Mouse (Mus musculus): ENCODE measurements around the gene Ell. TPM values are rescaled to one million over a fixed set of nuclear protein-coding genes. Genes with fewer than 3 reads are reported as not detected.
"Not testable (repeated sequence)": the region's sequence is repeated elsewhere in the genome, so short reads cannot be mapped to it uniquely, and the experiment has no call there.

The Ell gene
- polyA plus RNA-seq, 1 experiment from 2014 or later: 19.9 TPM

DNA sequence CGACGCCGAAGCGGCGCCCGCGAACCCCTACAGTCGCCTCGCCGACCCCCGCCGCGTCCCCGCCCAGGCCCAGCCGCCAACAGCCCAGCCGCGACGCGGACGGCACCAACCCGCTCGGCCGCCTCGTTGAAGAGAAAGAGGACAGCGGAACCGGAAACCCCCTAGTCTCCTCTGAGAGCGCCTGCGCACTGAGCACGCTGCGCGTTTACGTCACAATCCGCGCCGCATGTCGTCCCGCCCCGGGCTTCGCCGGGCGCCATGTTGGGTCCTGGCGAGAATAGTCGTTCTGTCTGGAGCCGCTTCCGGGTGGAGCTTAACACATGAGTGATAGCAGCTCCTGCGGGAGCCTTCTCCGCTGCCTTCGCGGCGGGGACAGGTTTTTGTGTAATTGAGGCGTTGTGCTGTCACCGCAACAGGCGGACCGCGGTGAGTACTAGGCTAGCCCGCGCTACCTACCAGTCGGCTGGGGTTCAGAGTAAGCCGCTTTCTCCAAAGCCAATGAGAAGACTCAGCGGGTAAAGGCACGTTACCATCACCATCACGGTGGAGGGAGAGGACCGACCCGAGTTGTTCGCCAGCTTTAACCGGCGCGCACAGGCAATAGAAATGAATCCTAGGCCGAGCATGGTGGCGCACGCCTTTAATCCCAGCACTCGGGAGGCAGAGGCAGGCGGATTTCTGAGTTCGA lies 28.9 kb upstream of the Ell start, which contains the start of gene Uba52:
TSS of gene Uba52 (minus strand) at position 574 of the 688 bp plus-strand sequence.
- Histone ChIP-seq H3K9ac (peak within 1 kb of the TSS; percentile 88), H3K4me2 (peak within 1 kb of the TSS; percentile 95), H3K36me3 (replicated peaks) (peaks cover 8% of the 10 kb centered on the region; the same call in 1 of the 2 replicates), H3K4me1 (peaks cover 33% of the 10 kb centered on the region), H3K27me3 (replicated peaks) (no peaks in the 10 kb centered on the region), H3K27ac (peak within 1 kb of the TSS; percentile 97), H3K4me3 (peak within 1 kb of the TSS; percentile 88), H3K9me3 (no peaks in the 10 kb centered on the region)
- 1% methylated on average over 74 of the region's 74 CpGs for WGBS
- peak; percentile 86 for ATAC-seq (replicated peaks)

DNA sequence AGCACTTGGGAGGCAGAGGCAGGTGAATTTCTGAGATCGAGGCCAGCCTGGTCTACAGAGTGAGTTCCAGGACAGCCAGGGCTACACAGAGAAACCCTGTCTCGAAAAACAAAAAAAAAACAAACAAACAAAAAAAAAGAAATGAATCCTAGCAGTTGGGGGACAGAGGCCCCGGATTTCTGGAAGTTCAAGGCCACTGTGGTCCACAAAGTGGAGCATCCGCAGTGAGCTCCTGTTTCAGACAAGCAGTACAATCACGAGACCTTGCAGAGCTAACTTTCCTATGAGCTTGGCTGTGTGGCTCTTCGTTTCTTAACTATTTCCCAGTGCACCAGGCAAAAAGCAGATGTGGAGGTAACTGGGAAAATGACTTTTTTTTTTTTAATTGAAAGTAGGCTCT lies 28.1 kb upstream of the Ell start:
- not testable (repeated sequence) for H3K9ac ChIP-seq; H3K9me3 ChIP-seq; H3K27me3 ChIP-seq (replicated peaks); ATAC-seq (replicated peaks); H3K36me3 ChIP-seq (replicated peaks)
- Histone ChIP-seq H3K4me2 (peak overlapping the region; percentile 95), H3K4me1 (peaks cover 27% of the 10 kb centered on the region), H3K27ac (peak overlapping the region; percentile 97), H3K4me3 (peak overlapping the region; percentile 88)
- WGBS: 91% methylated on average over 6 of the region's 6 CpGs

DNA sequence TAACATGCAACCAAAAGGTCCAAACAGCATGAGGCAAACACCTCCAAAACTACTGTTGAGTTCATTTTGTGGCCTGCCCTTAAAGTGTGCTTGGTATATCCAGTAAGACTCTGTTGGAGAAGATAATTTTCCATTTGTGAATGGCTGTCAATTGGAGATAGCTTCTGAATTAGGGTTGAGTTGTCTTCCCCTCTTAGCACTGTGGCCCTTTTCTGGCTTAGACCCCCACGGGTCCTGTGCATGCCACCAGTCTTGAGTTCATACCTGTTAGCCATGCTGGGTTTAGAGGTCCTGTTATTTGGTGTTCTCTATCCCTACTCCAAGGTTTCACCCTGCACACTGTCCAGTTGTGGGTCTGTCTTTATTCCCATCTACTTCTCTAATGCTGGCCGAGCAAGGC lies 27.5 kb upstream of the Ell start:
- H3K9me3 ChIP-seq: no peaks in the 10 kb centered on the region
- no peaks in the 10 kb centered on the region for H3K27me3 ChIP-seq (replicated peaks)
- H3K9ac ChIP-seq: no peak overlapping the region
- no peak overlapping the region for H3K4me3 ChIP-seq
- H3K36me3 ChIP-seq (replicated peaks): peaks cover 8% of the 10 kb centered on the region; the same call in 1 of the 2 replicates
- no peak overlapping the region for H3K27ac ChIP-seq
- whole genome bisulfite sequencing: 92% methylated on average over 2 of the region's 2 CpGs
- no peak overlapping the region for H3K4me2 ChIP-seq
- ATAC-seq (replicated peaks): no peak
- H3K4me1 ChIP-seq: peaks cover 25% of the 10 kb centered on the region

DNA sequence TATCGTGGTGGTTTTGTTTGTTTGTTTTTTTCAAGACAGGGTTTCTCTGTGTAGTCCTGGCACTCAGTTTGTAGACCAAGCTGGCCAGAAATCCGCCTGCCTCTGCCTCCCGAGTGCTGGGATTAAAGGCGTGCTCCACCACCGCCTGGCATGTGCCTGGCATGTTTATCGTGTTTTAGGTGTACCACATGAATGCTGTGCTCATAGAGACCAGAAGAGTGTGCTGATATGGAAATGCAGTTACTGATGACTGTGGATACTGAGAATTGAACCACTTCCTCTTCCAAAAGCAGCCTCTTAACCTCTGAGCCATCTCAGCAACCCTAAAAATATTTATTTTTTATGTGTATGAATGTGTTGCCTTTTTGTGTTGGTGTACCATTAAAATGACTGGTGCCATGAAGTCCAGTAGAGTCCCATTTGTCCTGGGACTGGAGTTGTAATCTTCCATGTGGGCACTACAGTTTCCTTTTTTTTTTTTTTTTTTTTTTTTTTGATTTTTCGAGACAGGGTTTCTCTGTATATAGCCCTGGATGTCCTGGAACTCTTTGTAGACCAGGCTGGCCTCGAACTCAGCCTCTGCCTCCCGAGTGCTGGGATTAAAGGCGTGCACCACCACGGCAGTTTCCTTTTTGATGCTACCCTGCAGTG lies 26.9 kb upstream of the Ell start:
- no peaks in the 10 kb centered on the region for H3K9me3 ChIP-seq
- H3K4me3 ChIP-seq: no peak overlapping the region
- no peak overlapping the region for H3K9ac ChIP-seq
- peaks cover 22% of the 10 kb centered on the region for H3K4me1 ChIP-seq
- no peak for ATAC-seq (replicated peaks)
- peaks cover 7% of the 10 kb centered on the region; the same call in 1 of the 2 replicates for H3K36me3 ChIP-seq (replicated peaks)
- WGBS: 90% methylated on average over 11 of the region's 11 CpGs
- no peak overlapping the region for H3K27ac ChIP-seq
- no peaks in the 10 kb centered on the region for H3K27me3 ChIP-seq (replicated peaks)
- H3K4me2 ChIP-seq: no peak overlapping the region

DNA sequence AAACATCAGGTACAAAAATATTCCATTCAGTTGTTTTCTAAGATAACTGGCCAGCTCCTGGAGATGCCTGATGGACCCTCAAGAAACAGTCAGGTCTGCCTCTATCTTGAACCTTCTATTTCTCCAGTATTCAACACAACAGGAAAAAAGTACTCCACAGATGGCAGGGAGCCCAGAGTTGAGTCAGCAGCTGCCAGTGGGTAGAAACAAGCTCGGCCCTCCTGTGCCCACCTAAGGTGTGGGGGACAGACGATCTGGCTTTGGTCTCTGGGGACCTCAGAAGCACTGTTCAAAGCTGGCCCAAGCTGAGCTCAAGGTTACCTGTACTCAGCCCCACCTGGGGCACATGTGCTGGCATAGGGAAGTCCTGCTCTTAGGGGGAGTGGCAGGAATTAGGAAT lies 25.8 kb upstream of the Ell start:
- no peak for ATAC-seq (replicated peaks)
- WGBS: 83% methylated on average over 2 of the region's 2 CpGs

DNA sequence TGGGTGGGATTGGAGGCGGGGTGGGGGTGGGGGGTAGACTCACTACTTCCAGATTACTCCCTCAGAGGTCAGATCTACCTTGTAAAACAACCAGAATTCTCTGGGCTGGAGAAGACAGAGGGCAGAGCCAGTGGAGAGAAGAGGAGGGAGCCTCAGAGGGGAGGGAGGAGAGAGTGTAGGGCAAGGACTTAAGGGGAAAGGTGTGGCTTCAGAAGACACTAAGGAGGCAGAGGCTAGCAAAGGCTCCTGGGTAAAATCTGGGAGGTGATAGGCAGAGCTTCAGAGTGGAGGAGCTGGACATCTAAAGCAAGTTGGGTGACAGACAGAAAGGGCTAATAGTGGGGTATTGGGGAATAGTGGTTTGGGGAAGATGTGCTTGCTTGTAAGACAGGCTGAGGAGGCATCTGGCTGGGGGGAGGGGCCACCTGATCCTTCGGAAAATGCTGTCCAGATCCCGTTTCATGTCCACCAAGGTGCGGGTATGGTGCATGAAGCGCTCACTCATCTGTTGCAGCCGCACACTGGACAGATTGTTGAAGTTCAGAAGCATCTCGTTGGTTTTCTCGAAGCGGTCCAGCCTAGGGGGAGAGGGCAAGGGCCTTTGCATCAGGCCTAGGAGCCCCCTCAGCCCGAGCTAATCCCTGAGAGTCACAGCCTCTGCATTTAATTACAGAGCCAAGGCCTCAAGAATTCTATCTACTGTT lies 21.2 kb upstream of the Ell start:
- ATAC-seq (replicated peaks): no peak
- no peaks in the 10 kb centered on the region for H3K36me3 ChIP-seq (replicated peaks)
- no peaks in the 10 kb centered on the region for H3K27me3 ChIP-seq (replicated peaks)
- no peak overlapping the region for H3K9ac ChIP-seq
- H3K4me1 ChIP-seq: peaks cover 9% of the 10 kb centered on the region
- no peak overlapping the region for H3K4me2 ChIP-seq
- no peak overlapping the region for H3K27ac ChIP-seq
- 70% methylated on average over 10 of the region's 10 CpGs for WGBS
- no peak overlapping the region for H3K4me3 ChIP-seq
- no peaks in the 10 kb centered on the region for H3K9me3 ChIP-seq

More for the DNA sequence above, 25.8 kb upstream of the Ell start:
- no peak overlapping the region for H3K4me2 ChIP-seq
- H3K27ac ChIP-seq: no peak overlapping the region
- H3K36me3 ChIP-seq (replicated peaks): no peaks in the 10 kb centered on the region
- H3K9ac ChIP-seq: no peak overlapping the region
- peaks cover 20% of the 10 kb centered on the region for H3K4me1 ChIP-seq
- no peak overlapping the region for H3K4me3 ChIP-seq
- no peaks in the 10 kb centered on the region for H3K9me3 ChIP-seq
- no peaks in the 10 kb centered on the region for H3K27me3 ChIP-seq (replicated peaks)

DNA sequence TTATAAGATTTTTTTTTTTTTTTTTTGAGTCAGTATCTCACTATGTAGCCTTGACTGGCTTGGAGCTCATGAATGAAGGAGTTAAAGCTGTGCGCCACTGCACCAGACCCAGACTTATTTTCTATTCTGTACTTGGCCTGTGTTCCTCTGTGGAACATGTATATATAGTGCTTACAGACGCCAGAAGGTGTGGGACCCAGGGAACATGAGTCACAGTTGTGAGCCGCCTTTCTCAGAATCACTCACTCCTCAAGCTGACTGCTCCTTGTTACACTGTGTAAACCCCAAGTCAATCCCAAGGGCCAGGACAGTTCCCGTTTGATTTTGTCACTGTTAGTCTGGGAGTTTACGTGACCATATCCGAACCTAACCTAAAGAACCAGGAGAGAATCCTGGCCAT lies 20.2 kb upstream of the Ell start:
- no peaks in the 10 kb centered on the region for H3K36me3 ChIP-seq (replicated peaks)
- no peak overlapping the region for H3K4me2 ChIP-seq
- no peak overlapping the region for H3K27ac ChIP-seq
- no peak overlapping the region for H3K4me3 ChIP-seq
- peaks cover 15% of the 10 kb centered on the region for H3K4me1 ChIP-seq
- no peaks in the 10 kb centered on the region for H3K27me3 ChIP-seq (replicated peaks)
- no peak overlapping the region for H3K9ac ChIP-seq
- no peaks in the 10 kb centered on the region for H3K9me3 ChIP-seq
- ATAC-seq (replicated peaks): no peak
- WGBS: 95% methylated on average over 6 of the region's 6 CpGs

DNA sequence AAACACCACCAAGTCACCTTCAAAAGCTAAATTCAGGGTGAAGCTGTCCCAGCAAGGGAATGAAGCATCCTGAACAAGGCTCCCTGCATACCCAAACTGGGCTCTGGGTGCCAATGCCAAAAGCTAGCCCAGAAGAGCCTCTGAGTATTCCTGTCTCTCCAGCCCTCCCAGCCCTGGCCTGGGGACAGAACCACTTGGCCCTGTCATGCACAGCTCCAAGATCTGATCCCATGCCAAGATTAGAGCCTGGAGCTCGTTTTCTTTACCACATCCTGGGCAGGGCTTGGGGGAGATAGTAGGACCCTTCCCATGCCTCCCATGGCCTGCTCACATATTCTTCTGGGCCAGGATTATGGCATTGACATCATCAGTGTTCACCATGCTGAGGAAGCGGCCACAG lies 19.7 kb upstream of the Ell start:
- no peak overlapping the region for H3K27ac ChIP-seq
- H3K4me1 ChIP-seq: peaks cover 15% of the 10 kb centered on the region
- WGBS: 68% methylated on average over 2 of the region's 2 CpGs
- H3K36me3 ChIP-seq (replicated peaks): no peaks in the 10 kb centered on the region
- no peak for ATAC-seq (replicated peaks)
- H3K9me3 ChIP-seq: no peaks in the 10 kb centered on the region
- no peak overlapping the region for H3K9ac ChIP-seq
- no peak overlapping the region for H3K4me2 ChIP-seq
- H3K4me3 ChIP-seq: no peak overlapping the region
- H3K27me3 ChIP-seq (replicated peaks): no peaks in the 10 kb centered on the region

DNA sequence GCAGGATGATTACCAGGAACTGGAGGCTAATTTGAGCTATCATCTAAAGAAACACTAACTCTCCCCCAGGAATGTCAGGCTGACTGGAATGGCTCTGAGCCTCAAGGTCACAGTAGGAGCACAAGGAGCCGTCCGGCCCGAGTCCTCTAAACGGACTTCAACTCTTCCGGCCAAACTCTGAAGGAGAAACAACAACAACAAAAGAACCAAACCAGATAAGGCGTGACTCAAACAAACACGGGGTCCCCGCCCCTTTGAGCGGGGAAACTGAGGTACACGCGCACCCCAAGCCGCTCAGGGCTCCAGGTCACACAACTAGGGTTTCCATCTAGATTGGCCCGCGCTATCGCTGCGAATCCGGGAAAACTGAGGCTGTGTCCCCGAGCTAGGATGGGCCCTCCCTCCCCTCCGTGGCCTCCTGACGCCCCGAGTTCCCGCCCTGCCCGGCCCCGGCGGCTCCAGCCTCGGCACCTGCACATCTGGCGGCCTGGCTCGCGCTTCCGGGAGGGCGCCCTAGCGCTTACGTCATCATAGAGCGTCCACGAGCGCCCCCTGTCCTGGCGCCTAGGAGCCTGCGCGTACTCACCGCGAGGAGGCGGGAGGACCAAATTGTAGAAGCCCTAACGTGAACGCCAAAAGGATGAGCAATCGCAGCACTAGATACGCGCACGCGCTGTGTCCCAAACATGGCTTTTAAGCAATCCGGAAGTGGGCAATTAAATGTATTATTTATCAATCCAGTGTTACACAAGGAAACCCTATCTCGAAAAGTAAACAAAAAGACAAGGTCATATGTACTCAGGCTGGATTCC lies 16.5 kb upstream of the Ell start:
- peak overlapping the region; percentile 72 for H3K4me2 ChIP-seq
- H3K27me3 ChIP-seq (replicated peaks): no peaks in the 10 kb centered on the region
- no peaks in the 10 kb centered on the region for H3K36me3 ChIP-seq (replicated peaks)
- peak overlapping the region; percentile 64 for H3K4me3 ChIP-seq
- H3K9ac ChIP-seq: peak overlapping the region; percentile 68
- WGBS: 1% methylated on average over 49 of the region's 51 CpGs
- peak overlapping the region; percentile 79 for H3K27ac ChIP-seq
- ATAC-seq (replicated peaks): peak; percentile 85
- no peaks in the 10 kb centered on the region for H3K9me3 ChIP-seq
- H3K4me1 ChIP-seq: peaks cover 26% of the 10 kb centered on the region

DNA sequence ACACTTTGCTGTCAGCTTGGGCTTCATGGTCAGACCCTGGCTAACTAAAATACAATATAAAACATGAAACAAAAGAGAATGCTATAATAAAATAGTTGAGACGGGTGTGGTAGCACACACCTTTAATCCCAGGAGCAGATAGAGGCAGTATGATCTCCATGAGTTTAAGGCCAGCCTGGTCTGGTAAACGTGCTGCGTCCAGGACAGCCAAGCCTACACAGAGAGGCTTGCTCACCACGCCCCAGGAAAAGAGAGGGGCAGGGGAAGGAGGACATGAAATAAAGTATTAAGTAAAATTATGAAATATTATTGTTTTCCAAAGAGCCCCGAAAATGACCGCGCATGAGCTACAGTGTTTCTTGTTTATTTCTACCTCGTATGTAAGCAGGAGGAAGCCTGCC lies 12.1 kb upstream of the Ell start:
- Histone ChIP-seq H3K4me1 (peaks cover 39% of the 10 kb centered on the region), H3K4me2 (peak overlapping the region; percentile 79), H3K27me3 (replicated peaks) (no peaks in the 10 kb centered on the region), H3K27ac (peak overlapping the region; percentile 90), H3K36me3 (replicated peaks) (peaks cover 20% of the 10 kb centered on the region), H3K4me3 (peak overlapping the region; percentile 87), H3K9ac (peak overlapping the region; percentile 88), H3K9me3 (no peaks in the 10 kb centered on the region)
- no peak for ATAC-seq (replicated peaks)
- 4% methylated on average over 8 of the region's 8 CpGs for WGBS

DNA sequence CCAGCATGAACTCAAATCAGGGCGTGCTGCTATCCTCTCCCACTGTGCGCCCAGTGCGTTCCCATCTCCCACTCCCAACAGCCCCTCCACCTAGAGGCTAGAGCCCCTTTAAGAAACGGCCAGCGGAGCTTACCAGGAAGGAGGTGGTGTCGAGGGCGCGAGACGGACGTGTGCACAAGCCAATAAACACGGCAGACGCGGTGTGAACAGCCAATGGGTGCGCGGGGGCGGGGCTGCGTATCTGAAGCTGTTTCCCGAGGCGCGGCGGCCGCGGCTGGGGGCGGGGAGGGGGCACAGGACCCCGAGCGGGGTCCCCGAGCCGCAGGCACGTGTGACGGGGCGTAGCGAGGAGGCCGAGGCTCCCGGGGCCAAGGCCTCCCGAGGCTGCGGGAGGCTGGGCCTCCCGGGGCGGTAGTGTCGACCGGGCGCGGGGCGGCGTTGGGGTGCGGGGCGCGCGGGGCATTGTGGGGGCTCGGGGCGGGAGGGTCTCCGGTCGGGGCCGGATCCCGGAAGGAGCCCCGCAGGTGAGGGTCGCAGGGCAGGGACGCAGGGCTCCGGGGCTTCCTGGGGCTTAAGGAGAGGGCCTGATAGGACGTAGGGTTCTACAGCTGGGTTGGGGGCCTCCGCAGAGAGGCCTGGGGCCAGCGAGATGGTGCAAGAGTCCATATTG lies 11.6 kb upstream of the Ell start, which contains the start of the genes Fkbp8 and Kxd1:
TSS of gene Fkbp8 (plus strand) at position 213 of the 670 bp plus-strand sequence.
TSS of gene Kxd1 (minus strand) at position 445 of the 670 bp plus-strand sequence.
- Histone ChIP-seq H3K4me2 (peak within 1 kb of the TSS; percentile 79), H3K9ac (peak within 1 kb of the TSS; percentile 88), H3K9me3 (no peaks in the 10 kb centered on the region), H3K27ac (peak within 1 kb of the TSS; percentile 90), H3K4me3 (peak within 1 kb of the TSS; percentile 87), H3K36me3 (replicated peaks) (peaks cover 26% of the 10 kb centered on the region), H3K27me3 (replicated peaks) (no peaks in the 10 kb centered on the region), H3K4me1 (peaks cover 34% of the 10 kb centered on the region)
- under 1% methylated on average over 57 of the region's 61 CpGs for WGBS
- ATAC-seq (replicated peaks): peak; percentile 95

Measured in midbrain, embryonic 15.5 days (tissue).